Mouse (Mus musculus): ENCODE measurements around the gene Urad. TPM values are rescaled to one million over a fixed set of nuclear protein-coding genes. Genes with fewer than 3 reads are reported as not detected.

The Urad gene
- polyA plus RNA-seq, 1 experiment from 2014 or later, result not detected

GRCm38 (mm10) chr5:147332711-147333110 is 10.5 kb upstream of the Urad start:
- Histone ChIP-seq H3K9ac (replicated peaks; ENCODE audit: low read length) (no peak overlapping the region), H3K4me2 (ENCODE audit: low read length) (no peak overlapping the region), H3K27ac (replicated peaks; ENCODE audit: low read depth, low read length) (no peak overlapping the region), H3K4me1 (ENCODE audit: control insufficient read depth, insufficient read depth, low read length) (no peaks in the 10 kb centered on the region), H3K4me3 (replicated peaks; ENCODE audit: low read depth, low read length) (no peak overlapping the region), H3K9me3 (ENCODE audit: control insufficient read depth, low read length) (no peaks in the 10 kb centered on the region), H3K36me3 (ENCODE audit: control insufficient read depth, insufficient read depth, low read length) (no peaks in the 10 kb centered on the region), H3K27me3 (ENCODE audit: control insufficient read depth, insufficient read depth, low read length) (no peaks in the 10 kb centered on the region)
- ATAC-seq (ENCODE audit: low FRiP score, low TSS enrichment) (no peak), DNase-seq (no peak)
- 57% methylated on average over 7 of the region's 7 CpGs for WGBS

GRCm38 (mm10) chr5:147331547-147331946 is 9.3 kb upstream of the Urad start:
- Histone ChIP-seq H3K4me3 (replicated peaks; ENCODE audit: low read depth, low read length) (no peak overlapping the region), H3K27ac (replicated peaks; ENCODE audit: low read depth, low read length) (no peak overlapping the region), H3K4me1 (ENCODE audit: control insufficient read depth, insufficient read depth, low read length) (no peaks in the 10 kb centered on the region), H3K9ac (replicated peaks; ENCODE audit: low read length) (no peak overlapping the region), H3K9me3 (ENCODE audit: control insufficient read depth, low read length) (no peaks in the 10 kb centered on the region), H3K36me3 (ENCODE audit: control insufficient read depth, insufficient read depth, low read length) (no peaks in the 10 kb centered on the region), H3K4me2 (ENCODE audit: low read length) (no peak overlapping the region), H3K27me3 (ENCODE audit: control insufficient read depth, insufficient read depth, low read length) (no peaks in the 10 kb centered on the region)
- DNase-seq (peak; percentile 64), ATAC-seq (ENCODE audit: low FRiP score, low TSS enrichment) (no peak)
- WGBS, result 40% methylated on average over 2 of the region's 2 CpGs

- DNase-seq, result no peak
- no peak overlapping the region for H3K4me2 ChIP-seq (ENCODE audit: low read length)
- H3K36me3 ChIP-seq (ENCODE audit: control insufficient read depth, insufficient read depth, low read length), result no peaks in the 10 kb centered on the region
These were observed 7.7 kb upstream of the Urad start for GRCm38 (mm10) chr5:147329946-147330345.

GRCm38 (mm10) chr5:147327636-147328035 is 5.4 kb upstream of the Urad start:
- Histone ChIP-seq H3K4me1 (ENCODE audit: control insufficient read depth, insufficient read depth, low read length) (no peaks in the 10 kb centered on the region), H3K9ac (replicated peaks; ENCODE audit: low read length) (no peak overlapping the region), H3K9me3 (ENCODE audit: control insufficient read depth, low read length) (no peaks in the 10 kb centered on the region), H3K4me2 (ENCODE audit: low read length) (no peak overlapping the region), H3K4me3 (replicated peaks; ENCODE audit: low read depth, low read length) (no peak overlapping the region), H3K27me3 (ENCODE audit: control insufficient read depth, insufficient read depth, low read length) (peaks cover 5% of the 10 kb centered on the region; the same call in 1 of the 2 replicates), H3K36me3 (ENCODE audit: control insufficient read depth, insufficient read depth, low read length) (no peaks in the 10 kb centered on the region), H3K27ac (replicated peaks; ENCODE audit: low read depth, low read length) (no peak overlapping the region)
- WGBS, result 88% methylated on average over 5 of the region's 5 CpGs
- ATAC-seq (ENCODE audit: low FRiP score, low TSS enrichment) (no peak), DNase-seq (no peak)

More at GRCm38 (mm10) chr5:147329946-147330345, 7.7 kb upstream of the Urad start:
- no peak overlapping the region for H3K9ac ChIP-seq (replicated peaks; ENCODE audit: low read length)
- H3K27ac ChIP-seq (replicated peaks; ENCODE audit: low read depth, low read length), result no peak overlapping the region
- no peaks in the 10 kb centered on the region for H3K4me1 ChIP-seq (ENCODE audit: control insufficient read depth, insufficient read depth, low read length)
- H3K9me3 ChIP-seq (ENCODE audit: control insufficient read depth, low read length), result no peaks in the 10 kb centered on the region
- no peak for ATAC-seq (ENCODE audit: low FRiP score, low TSS enrichment)
- no peak overlapping the region for H3K4me3 ChIP-seq (replicated peaks; ENCODE audit: low read depth, low read length)
- no peaks in the 10 kb centered on the region for H3K27me3 ChIP-seq (ENCODE audit: control insufficient read depth, insufficient read depth, low read length)
- WGBS, result 83% methylated on average over 11 of the region's 11 CpGs

- WGBS, result 72% methylated on average over 11 of the region's 11 CpGs
- no peak overlapping the region for H3K27ac ChIP-seq (replicated peaks; ENCODE audit: low read depth, low read length)
- no peak overlapping the region for H3K4me3 ChIP-seq (replicated peaks; ENCODE audit: low read depth, low read length)
These were observed 3.7 kb upstream of the Urad start for GRCm38 (mm10) chr5:147325931-147326330.

GRCm38 (mm10) chr5:147323237-147323917 is 1.1 kb upstream of the Urad start:
- Histone ChIP-seq H3K9ac (replicated peaks; ENCODE audit: low read length) (no peak overlapping the region), H3K27ac (replicated peaks; ENCODE audit: low read depth, low read length) (no peak overlapping the region), H3K4me3 (replicated peaks; ENCODE audit: low read depth, low read length) (no peak overlapping the region), H3K9me3 (ENCODE audit: control insufficient read depth, low read length) (no peaks in the 10 kb centered on the region), H3K27me3 (ENCODE audit: control insufficient read depth, insufficient read depth, low read length) (peaks cover 36% of the 10 kb centered on the region), H3K4me2 (ENCODE audit: low read length) (no peak overlapping the region), H3K4me1 (ENCODE audit: control insufficient read depth, insufficient read depth, low read length) (no peaks in the 10 kb centered on the region), H3K36me3 (ENCODE audit: control insufficient read depth, insufficient read depth, low read length) (no peaks in the 10 kb centered on the region)
- ATAC-seq (ENCODE audit: low FRiP score, low TSS enrichment) (no peak; the same call in 1 of the 2 replicates), DNase-seq (peak; percentile 83)
- WGBS, result 23% methylated on average over 17 of the region's 17 CpGs

More at GRCm38 (mm10) chr5:147325931-147326330, 3.7 kb upstream of the Urad start:
- H3K4me1 ChIP-seq (ENCODE audit: control insufficient read depth, insufficient read depth, low read length), result no peaks in the 10 kb centered on the region
- no peak overlapping the region for H3K9ac ChIP-seq (replicated peaks; ENCODE audit: low read length)
- H3K4me2 ChIP-seq (ENCODE audit: low read length), result no peak overlapping the region
- no peak for DNase-seq
- H3K9me3 ChIP-seq (ENCODE audit: control insufficient read depth, low read length), result no peaks in the 10 kb centered on the region
- H3K27me3 ChIP-seq (ENCODE audit: control insufficient read depth, insufficient read depth, low read length), result peaks cover 21% of the 10 kb centered on the region
- no peaks in the 10 kb centered on the region for H3K36me3 ChIP-seq (ENCODE audit: control insufficient read depth, insufficient read depth, low read length)
- no peak for ATAC-seq (ENCODE audit: low FRiP score, low TSS enrichment)

- no peak overlapping the region for H3K4me3 ChIP-seq (replicated peaks; ENCODE audit: low read depth, low read length)
- H3K9me3 ChIP-seq (ENCODE audit: control insufficient read depth, low read length), result no peaks in the 10 kb centered on the region
- H3K4me1 ChIP-seq (ENCODE audit: control insufficient read depth, insufficient read depth, low read length), result no peaks in the 10 kb centered on the region
- H3K4me2 ChIP-seq (ENCODE audit: low read length), result no peak overlapping the region
- ATAC-seq (ENCODE audit: low FRiP score, low TSS enrichment), result no peak
- peak; percentile 93 for DNase-seq
- H3K27ac ChIP-seq (replicated peaks; ENCODE audit: low read depth, low read length), result no peak overlapping the region
- no peak overlapping the region for H3K9ac ChIP-seq (replicated peaks; ENCODE audit: low read length)
- H3K36me3 ChIP-seq (ENCODE audit: control insufficient read depth, insufficient read depth, low read length), result no peaks in the 10 kb centered on the region
- peaks cover 74% of the 10 kb centered on the region for H3K27me3 ChIP-seq (ENCODE audit: control insufficient read depth, insufficient read depth, low read length)
These were observed 2.6 kb downstream of the Urad start for GRCm38 (mm10) chr5:147319653-147320052.

GRCm38 (mm10) chr5:147317991-147318390 is 4.2 kb downstream of the Urad start:
- WGBS, result 24% methylated on average over 7 of the region's 7 CpGs
- no peak overlapping the region for H3K4me2 ChIP-seq (ENCODE audit: low read length)
- H3K9me3 ChIP-seq (ENCODE audit: control insufficient read depth, low read length), result no peaks in the 10 kb centered on the region
- no peak overlapping the region for H3K27ac ChIP-seq (replicated peaks; ENCODE audit: low read depth, low read length)
- no peak for ATAC-seq (ENCODE audit: low FRiP score, low TSS enrichment)
- H3K4me3 ChIP-seq (replicated peaks; ENCODE audit: low read depth, low read length), result no peak overlapping the region
- H3K27me3 ChIP-seq (ENCODE audit: control insufficient read depth, insufficient read depth, low read length), result peaks cover 89% of the 10 kb centered on the region
- H3K9ac ChIP-seq (replicated peaks; ENCODE audit: low read length), result no peak overlapping the region
- DNase-seq, result no peak
- H3K4me1 ChIP-seq (ENCODE audit: control insufficient read depth, insufficient read depth, low read length), result no peaks in the 10 kb centered on the region
- H3K36me3 ChIP-seq (ENCODE audit: control insufficient read depth, insufficient read depth, low read length), result no peaks in the 10 kb centered on the region

GRCm38 (mm10) chr5:147317321-147317720 is 4.9 kb downstream of the Urad start:
- Histone ChIP-seq H3K9me3 (ENCODE audit: control insufficient read depth, low read length) (no peaks in the 10 kb centered on the region), H3K27me3 (ENCODE audit: control insufficient read depth, insufficient read depth, low read length) (peaks cover 87% of the 10 kb centered on the region), H3K27ac (replicated peaks; ENCODE audit: low read depth, low read length) (no peak overlapping the region), H3K4me1 (ENCODE audit: control insufficient read depth, insufficient read depth, low read length) (no peaks in the 10 kb centered on the region), H3K36me3 (ENCODE audit: control insufficient read depth, insufficient read depth, low read length) (no peaks in the 10 kb centered on the region), H3K4me3 (replicated peaks; ENCODE audit: low read depth, low read length) (no peak overlapping the region), H3K9ac (replicated peaks; ENCODE audit: low read length) (no peak overlapping the region), H3K4me2 (ENCODE audit: low read length) (no peak overlapping the region)
- DNase-seq, result no peak
- no peak for ATAC-seq (ENCODE audit: low FRiP score, low TSS enrichment)
- 5% methylated on average over 7 of the region's 7 CpGs for WGBS

Data from midbrain, embryonic 14.5 days (tissue).